Mouse (Mus musculus) C2C12 (cell line): Measurements from ENCODE around the gene Tenm2.

ENCODE experiments used
- CTCF ChIP-seq: IDR thresholded peaks from one replicate; pipeline ENCODE4 v1.5.1; 2011; ENCODE audit not compliant: control insufficient read depth, insufficient read depth, insufficient read length
- MAX ChIP-seq: IDR thresholded peaks from one replicate; pipeline ENCODE4 v1.6.1; 2011; ENCODE audit warnings: mild to moderate bottlenecking, control low read depth
- USF1 ChIP-seq: IDR thresholded peaks from one replicate; pipeline ENCODE4 v1.6.1; 2011; ENCODE audit warnings: low read depth, mild to moderate bottlenecking, control low read depth, moderate library complexity

- TF ChIP-seq CTCF (no peak), MAX (no peak), USF1 (no peak)
These were observed 305.9 kb downstream of the Tenm2 start for GRCm38 (mm10) chr11:36929817-36930216.
